Mouse (Mus musculus) hindbrain, postnatal 0 days (tissue): ENCODE data around the gene Parvg. TPM values are rescaled to one million over a fixed set of nuclear protein-coding genes. Genes with fewer than 3 reads are reported as not detected.
A peak's percentile ranks its signal among the peaks of the same experiment; 100 is the strongest.

Experiments used
- ATAC-seq: fragments of 200-750 bp; cut with Nextera tagmentation; 2 replicates; pipeline ENCODE4 v1.8.0; 2017; ENCODE audit warnings: mild to moderate bottlenecking, moderate TSS enrichment, moderate library complexity
- DNase-seq: peaks from one replicate; pipeline ENCODE4 v3.0.0-alpha.2; 2015; ENCODE audit warnings: low spot score
- H3K27ac ChIP-seq: fragments of 300-500 bp; sonication (generic); 2 replicates; pipeline ENCODE4 v1.5.1; 2014; ENCODE audit warnings: mild to moderate bottlenecking
- H3K27me3 ChIP-seq: fragments of 300-500 bp; sonication (generic); 2 replicates; pipeline ENCODE4 v1.6.1; 2014; ENCODE audit warnings: low read length, mixed read lengths; ENCODE audit not compliant: insufficient read depth
- H3K36me3 ChIP-seq: fragments of 300-500 bp; sonication (generic); 2 replicates; pipeline ENCODE4 v1.6.1; 2014; ENCODE audit warnings: low read length, mixed read lengths; ENCODE audit not compliant: insufficient read depth
- H3K4me1 ChIP-seq: fragments of 300-500 bp; sonication (generic); 2 replicates; pipeline ENCODE4 v1.6.1; 2014; ENCODE audit warnings: antibody characterized with exemption, low read length, mixed read lengths; ENCODE audit not compliant: insufficient read depth
- H3K4me2 ChIP-seq: fragments of 300-500 bp; sonication (generic); 2 replicates; pipeline ENCODE4 v1.6.1; 2014; ENCODE audit warnings: low read depth, mild to moderate bottlenecking, low read length, moderate library complexity, mixed read lengths
- H3K4me3 ChIP-seq: fragments of 300-500 bp; sonication (generic); 2 replicates; pipeline ENCODE4 v1.5.1; 2014; ENCODE audit warnings: low read length
- H3K9ac ChIP-seq: fragments of 300-500 bp; sonication (generic); replicated peaks from 2 replicates; pipeline ENCODE4 v1.6.1; 2014; ENCODE audit warnings: mild to moderate bottlenecking, low read length, moderate library complexity, mixed read lengths
- H3K9me3 ChIP-seq: fragments of 300-500 bp; sonication (generic); 2 replicates; pipeline ENCODE4 v1.6.1; 2016; ENCODE audit warnings: low read length, mixed read lengths
- CTCF ChIP-seq: IDR thresholded peaks from 2 replicates; pipeline ENCODE4 v1.5.1; 2016; ENCODE audit warnings: antibody characterized with exemption, control low read depth, low read depth
- WGBS: fragments of 180-500 bp; shearing (Covaris S2); extraction: QIAGEN DNeasy Blood & Tissue Kit; methylation state at CpG from one replicate; pipeline ENCODE4 v1.1.7; 2014; 5-methylcytosine and 5-hydroxymethylcytosine counted together
- polyA plus RNA-seq: library from polyadenylated mRNA; unstranded; fragments of >200 nt; fragmentation: Nextera tagmentation; extraction: Ambion mirVana; gene quantifications from 2 replicates; pipeline ENCODE4 v1.2.1, GENCODE M21; 2015
- total RNA-seq: library from RNA; depleted of rRNA; stranded (reverse); fragments of >200 nt; gene quantifications from 2 replicates; pipeline ENCODE4 v1.2.3, GENCODE M21; 2014

The Parvg gene
- total and polyA plus RNA-seq, 2 experiments from 2014 or later = 1.4 to 1.9 TPM

DNA sequence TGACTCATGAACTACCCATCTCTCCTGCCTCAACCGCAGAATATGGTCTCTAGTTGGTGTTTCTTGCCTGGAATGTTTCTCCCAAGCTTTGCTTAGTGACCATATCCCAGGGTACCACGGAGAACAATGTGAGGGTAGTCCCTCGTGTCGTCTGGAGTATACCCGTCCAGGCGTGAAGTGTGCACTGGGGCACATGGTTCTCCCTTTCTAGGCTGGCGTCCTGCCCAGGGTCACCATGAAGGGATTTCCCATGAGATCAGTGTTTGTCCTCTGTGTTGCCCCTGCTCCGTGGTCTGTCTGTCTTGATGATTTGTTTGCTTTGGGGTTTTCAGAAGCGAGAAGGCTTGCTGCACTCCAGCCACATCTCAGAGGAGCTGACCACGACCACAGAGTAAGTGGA, 28.6 kb upstream of the Parvg start:
- no peak for TF ChIP-seq CTCF
- ATAC-seq (no peak), DNase-seq (no peak)
- H3K36me3 ChIP-seq = no peaks in the 10 kb centered on the region
- no peaks in the 10 kb centered on the region for H3K27me3 ChIP-seq
- no peak overlapping the region for H3K4me2 ChIP-seq
- WGBS = 53% methylated on average over 10 of the region's 10 CpGs
- no peaks in the 10 kb centered on the region for H3K9me3 ChIP-seq
- H3K4me3 ChIP-seq = no peak overlapping the region
- peaks cover 20% of the 10 kb centered on the region for H3K4me1 ChIP-seq
- no peak overlapping the region for H3K9ac ChIP-seq
- H3K27ac ChIP-seq = no peak overlapping the region

DNA sequence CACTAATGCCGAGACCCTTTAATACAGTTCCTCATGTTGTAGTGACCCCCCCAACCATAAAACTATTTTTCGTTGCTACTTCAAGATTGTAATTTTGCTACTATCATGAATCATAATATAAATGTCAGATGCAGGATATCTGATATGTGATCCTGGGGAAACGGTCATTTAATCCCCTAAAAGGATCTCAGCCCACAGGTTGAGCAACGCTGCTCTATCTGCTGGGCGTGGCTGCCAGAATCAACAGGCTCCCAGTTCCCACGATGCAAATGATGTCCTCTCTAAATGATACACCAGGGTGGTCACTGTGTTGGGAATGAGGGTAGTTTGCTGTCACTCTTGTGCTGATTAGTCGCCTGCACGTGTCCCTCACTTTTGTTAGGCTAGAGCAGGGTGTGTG, 26.4 kb upstream of the Parvg start:
- Histone ChIP-seq H3K4me2 (no peak overlapping the region), H3K36me3 (no peaks in the 10 kb centered on the region), H3K4me1 (peaks cover 41% of the 10 kb centered on the region), H3K4me3 (no peak overlapping the region), H3K27ac (no peak overlapping the region), H3K27me3 (no peaks in the 10 kb centered on the region), H3K9ac (no peak overlapping the region), H3K9me3 (no peaks in the 10 kb centered on the region)
- no peak for DNase-seq
- no peak for ATAC-seq
- TF ChIP-seq CTCF = no peak
- WGBS = 67% methylated on average over 8 of the region's 8 CpGs

DNA sequence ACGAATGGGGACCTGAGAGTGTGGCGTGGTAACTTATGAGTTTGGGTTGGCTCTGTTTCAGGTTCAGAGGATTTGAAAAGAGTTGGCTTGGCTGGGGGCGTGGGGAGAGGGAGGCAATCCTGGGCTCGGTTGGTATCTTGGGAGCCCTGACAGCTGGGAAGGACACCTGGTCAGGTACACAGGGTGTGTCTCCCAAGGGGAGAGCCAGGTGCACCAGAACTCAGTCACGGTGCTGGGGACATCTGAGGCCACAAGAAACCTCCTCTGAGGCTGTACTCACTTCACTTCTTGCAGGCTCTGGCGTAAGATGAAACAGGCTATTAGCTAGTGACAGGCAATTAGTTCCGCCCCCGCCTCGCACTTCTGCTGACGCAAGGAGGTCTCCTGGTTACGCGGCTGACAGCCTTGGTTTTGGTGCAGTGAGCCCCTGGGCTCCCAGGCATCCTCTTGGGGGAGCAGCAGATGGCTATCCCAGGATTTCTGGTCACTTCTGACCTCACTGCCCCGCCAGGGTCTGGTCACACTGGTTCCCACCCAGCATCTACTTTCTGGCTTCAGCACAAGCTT, 24.9 kb upstream of the Parvg start:
- WGBS = 14% methylated on average over 13 of the region's 13 CpGs
- H3K9ac ChIP-seq = no peak overlapping the region
- H3K4me1 ChIP-seq = peaks cover 49% of the 10 kb centered on the region

DNA sequence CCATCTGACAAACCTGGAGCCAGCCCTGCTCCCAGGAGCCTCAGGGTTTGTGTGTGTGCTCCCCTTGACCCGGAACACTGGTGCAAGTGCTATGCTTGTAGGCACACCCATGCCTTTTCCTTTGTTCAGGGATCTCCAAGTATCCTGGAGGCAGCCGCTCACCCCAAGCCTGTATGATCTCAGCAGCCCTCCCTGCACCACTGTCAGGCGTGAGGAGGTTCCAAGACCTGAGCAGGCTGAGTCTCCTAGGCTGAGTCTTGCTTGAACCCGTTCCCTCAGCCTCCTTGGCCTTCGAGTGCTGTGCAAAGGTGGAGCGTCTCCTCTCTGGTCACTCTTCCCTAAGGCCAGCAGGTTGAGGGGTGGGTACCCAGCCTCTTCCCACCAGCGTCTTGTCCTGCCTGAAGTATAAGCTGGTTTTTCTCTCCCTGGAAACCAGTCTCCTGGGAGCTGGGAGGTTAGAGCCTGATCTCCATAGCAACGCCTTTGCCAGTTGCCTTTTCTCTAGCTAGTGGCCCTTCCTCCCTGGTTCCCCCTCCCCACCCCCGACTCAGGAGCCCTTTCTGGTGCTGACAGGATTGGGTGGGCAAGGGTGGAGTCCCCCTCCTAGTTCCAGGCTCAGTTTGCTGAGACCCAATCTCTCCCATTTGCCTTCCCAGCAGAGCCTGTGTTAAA, 24.0 kb upstream of the Parvg start:
- no peaks in the 10 kb centered on the region for H3K9me3 ChIP-seq
- no peak for TF ChIP-seq CTCF
- WGBS = 16% methylated on average over 9 of the region's 9 CpGs
- H3K4me2 ChIP-seq = no peak overlapping the region
- ATAC-seq (peak; percentile 52), DNase-seq (peak; percentile 91)
- H3K36me3 ChIP-seq = no peaks in the 10 kb centered on the region
- H3K4me3 ChIP-seq = no peak overlapping the region
- peaks cover 49% of the 10 kb centered on the region for H3K4me1 ChIP-seq
- H3K27me3 ChIP-seq = no peaks in the 10 kb centered on the region
- H3K27ac ChIP-seq = peak overlapping the region; percentile 34; the same call in 1 of the 2 replicates
- H3K9ac ChIP-seq = peak overlapping the region; percentile 33; the same call in 1 of the 2 replicates

More for the DNA sequence above, 24.9 kb upstream of the Parvg start:
- Histone ChIP-seq H3K4me3 (no peak overlapping the region), H3K36me3 (no peaks in the 10 kb centered on the region), H3K4me2 (no peak overlapping the region), H3K9me3 (no peaks in the 10 kb centered on the region), H3K27ac (no peak overlapping the region), H3K27me3 (no peaks in the 10 kb centered on the region)
- no peak for TF ChIP-seq CTCF
- ATAC-seq (peak; percentile 33; the same call in 1 of the 2 replicates), DNase-seq (peak; percentile 81)

DNA sequence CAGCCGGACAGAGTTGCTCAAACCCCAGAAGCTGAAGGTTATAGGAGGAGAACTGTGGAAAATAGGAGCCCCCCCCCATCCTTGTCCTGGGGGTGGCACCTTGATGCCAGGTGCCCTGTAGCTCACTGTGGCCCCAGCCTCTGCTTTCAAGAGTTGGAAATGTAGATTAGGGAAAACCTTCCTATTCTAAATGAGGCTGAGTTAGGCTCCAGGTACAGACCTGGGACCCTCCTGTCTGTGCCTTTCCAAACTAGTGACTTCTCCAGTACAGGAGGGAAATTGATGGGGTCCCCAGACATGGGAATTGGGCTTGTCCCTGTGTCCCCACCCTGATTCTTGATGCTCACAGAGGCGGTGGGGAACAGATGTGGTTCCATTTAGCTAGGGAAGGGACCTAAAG, 23.2 kb upstream of the Parvg start:
- no peak for TF ChIP-seq CTCF
- peaks cover 49% of the 10 kb centered on the region for H3K4me1 ChIP-seq
- no peaks in the 10 kb centered on the region for H3K9me3 ChIP-seq
- no peak overlapping the region for H3K4me2 ChIP-seq
- H3K27ac ChIP-seq = peak overlapping the region; percentile 34; the same call in 1 of the 2 replicates
- H3K27me3 ChIP-seq = no peaks in the 10 kb centered on the region
- H3K36me3 ChIP-seq = no peaks in the 10 kb centered on the region
- H3K4me3 ChIP-seq = no peak overlapping the region
- DNase-seq = no peak
- ATAC-seq = no peak
- H3K9ac ChIP-seq = no peak overlapping the region
- WGBS = 45% methylated on average over 2 of the region's 2 CpGs

DNA sequence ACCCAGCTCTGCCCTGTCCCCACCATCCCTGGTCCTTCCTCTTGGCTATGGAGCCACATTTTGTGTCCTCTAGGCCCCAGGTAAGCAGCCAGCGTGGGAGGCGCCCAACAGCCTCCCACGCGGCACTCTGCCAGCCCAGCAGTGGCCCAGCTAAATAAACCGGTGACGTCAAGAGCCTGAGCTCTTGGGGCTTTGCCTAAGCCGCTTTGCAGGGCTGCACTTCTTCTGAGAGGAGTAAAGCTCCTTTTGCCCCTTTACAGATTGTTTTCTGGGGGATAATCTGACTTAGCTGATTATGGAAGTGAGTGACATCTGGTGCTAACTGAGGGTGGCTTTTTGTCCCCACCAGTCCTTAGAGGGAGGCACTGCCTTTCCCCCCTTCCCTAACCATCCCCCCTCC, 22.8 kb upstream of the Parvg start:
- Histone ChIP-seq H3K4me2 (no peak overlapping the region), H3K27ac (no peak overlapping the region), H3K36me3 (no peaks in the 10 kb centered on the region), H3K4me1 (peaks cover 49% of the 10 kb centered on the region), H3K27me3 (no peaks in the 10 kb centered on the region), H3K9me3 (no peaks in the 10 kb centered on the region), H3K9ac (no peak overlapping the region), H3K4me3 (no peak overlapping the region)
- TF ChIP-seq CTCF = no peak
- ATAC-seq (no peak), DNase-seq (peak; percentile 73)
- 17% methylated on average over 7 of the region's 7 CpGs for WGBS
